Mouse (Mus musculus): ENCODE measurements around the gene Dcun1d4.

DNA sequence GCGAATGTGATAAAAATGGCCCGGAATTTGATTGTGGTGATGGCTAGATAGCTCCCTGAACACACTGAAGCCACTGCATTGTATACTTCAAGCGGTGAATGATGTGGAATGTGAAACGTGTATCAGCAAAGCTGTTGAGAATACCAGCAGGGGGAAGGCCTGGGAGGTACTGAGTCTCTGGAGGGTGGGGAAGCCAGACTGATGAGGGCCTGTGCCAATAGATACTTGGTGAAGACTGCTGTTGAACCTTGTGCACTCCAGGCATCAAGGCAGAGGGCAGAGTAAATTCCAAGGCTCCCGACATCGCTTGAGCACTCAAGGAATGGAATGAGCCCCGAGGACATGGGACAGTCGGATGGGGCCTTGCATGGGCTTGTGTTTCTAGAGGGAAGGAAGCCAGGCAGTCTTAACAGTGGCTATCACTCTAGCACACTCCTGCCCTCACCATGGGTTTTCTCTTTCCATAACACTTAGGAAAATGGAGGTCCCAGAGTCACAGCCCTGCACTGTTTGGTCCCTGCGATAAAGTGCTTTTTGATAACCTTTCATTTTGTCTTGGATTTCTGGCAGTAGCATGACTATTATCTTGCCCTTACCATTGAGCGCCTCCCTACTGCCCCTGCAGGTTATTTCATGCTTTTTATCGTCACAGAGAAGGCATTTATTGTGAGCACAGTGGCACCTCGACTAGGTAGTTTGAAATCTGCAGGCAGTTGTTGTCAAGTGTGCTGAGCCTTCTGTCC lies 22.4 kb downstream of the Dcun1d4 start:
- TF ChIP-seq CTCF (IDR thresholded peaks at IDR 0.05; ENCODE audit: low read depth, low read length) (no peak), EP300 (IDR thresholded peaks at IDR 0.05; ENCODE audit: insufficient read depth, low read depth, low read length) (no peak), POLR2A (IDR thresholded peaks at IDR 0.05; ENCODE audit: insufficient read depth, low read length) (no peak)

Data from ES-Bruce4 (cell line).